Mouse (Mus musculus) thymus, adult 18-20 months (tissue): ENCODE results near the gene Surf1.
A peak's percentile ranks its signal among the peaks of the same experiment; 100 is the strongest.

Experiments used
- DNase-seq, 2 experiments: peaks; one replicate each; pipeline ENCODE4 v3.0.0; 2022; ENCODE audit warnings: mixed read lengths in 2 of 2

Gene Surf1

GRCm38 (mm10) chr2:26915927-26916728, at the start of gene Surf1, which contains the start of gene Surf2:
TSS of gene Surf1 (minus strand) at chr2:26916530.
TSS of gene Surf2 (plus strand) at chr2:26916367.
- peak; percentile 49 to 68 for DNase-seq

GRCm38 (mm10) chr2:26964724-26965370, 48.5 kb upstream of the Surf1 start:
- DNase-seq = no peak

- peak; percentile 75 to 84 for DNase-seq
Observed at GRCm38 (mm10) chr2:26963923-26964723, 47.8 kb upstream of the Surf1 start, which contains the start of gene Rexo4. TSS of gene Rexo4 (minus strand) at chr2:26964386.

GRCm38 (mm10) chr2:26960756-26961155, 44.4 kb upstream of the Surf1 start:
- DNase-seq = no peak

GRCm38 (mm10) chr2:26957488-26957859, 41.1 kb upstream of the Surf1 start:
- DNase-seq = no peak

GRCm38 (mm10) chr2:26956811-26957487, 40.6 kb upstream of the Surf1 start:
- DNase-seq = no peak

GRCm38 (mm10) chr2:26954735-26955395, 38.5 kb upstream of the Surf1 start:
- DNase-seq = no peak

- DNase-seq = no peak
Observed at GRCm38 (mm10) chr2:26952866-26953265, 36.5 kb upstream of the Surf1 start.

- no peak for DNase-seq
Observed at GRCm38 (mm10) chr2:26952193-26952592, 35.9 kb upstream of the Surf1 start.

- no peak for DNase-seq
Observed at GRCm38 (mm10) chr2:26951346-26951905, 35.1 kb upstream of the Surf1 start.

- no peak for DNase-seq
Observed at GRCm38 (mm10) chr2:26950411-26950810, 34.1 kb upstream of the Surf1 start.

- no peak for DNase-seq
Observed at GRCm38 (mm10) chr2:26943253-26943652, 26.9 kb upstream of the Surf1 start.

GRCm38 (mm10) chr2:26941539-26941938, 25.2 kb upstream of the Surf1 start:
- no peak for DNase-seq

- DNase-seq = peak in 1 of 2 experiments; percentile 58
Observed at GRCm38 (mm10) chr2:26936425-26936824, 20.1 kb upstream of the Surf1 start.

GRCm38 (mm10) chr2:26935286-26935685, 19.0 kb upstream of the Surf1 start:
- DNase-seq = no peak

GRCm38 (mm10) chr2:26933304-26934055, 17.1 kb upstream of the Surf1 start, which contains the start of the genes Surf4 and Stkld1:
TSS of gene Surf4 (minus strand) at chr2:26933928.
TSS of gene Stkld1 (plus strand) at chr2:26934047.
- peak; percentile 92 to 96 for DNase-seq

GRCm38 (mm10) chr2:26932473-26933303, 16.4 kb upstream of the Surf1 start:
- peak in 1 of 2 experiments; percentile 43 for DNase-seq

GRCm38 (mm10) chr2:26930390-26930789, 14.1 kb upstream of the Surf1 start:
- DNase-seq = peak; percentile 29 to 61

- no peak for DNase-seq
Observed at GRCm38 (mm10) chr2:26927745-26928476, 11.6 kb upstream of the Surf1 start.
